Mouse (Mus musculus) macrophage (primary cell): ENCODE results near the gene Gm10135. TPM values are rescaled to one million over a fixed set of nuclear protein-coding genes. Genes with fewer than 3 reads are reported as not detected.

ENCODE experiments used
- H3K27ac ChIP-seq: fragments of 350-480 bp; formaldehyde crosslinking; 2 replicates; pipeline ENCODE4 v1.9.0; 2021
- H3K36me3 ChIP-seq: fragments of 350-480 bp; formaldehyde crosslinking; 2 replicates; pipeline ENCODE4 v1.9.0; 2021; ENCODE audit errors: inconsistent target
- H3K4me3 ChIP-seq: fragments of 350-480 bp; formaldehyde crosslinking; 2 replicates; pipeline ENCODE4 v1.9.0; 2021; ENCODE audit errors: inconsistent target
- H3K79me2 ChIP-seq: fragments of 350-480 bp; formaldehyde crosslinking; 2 replicates; pipeline ENCODE4 v1.9.0; 2021; ENCODE audit errors: inconsistent target
- WGBS: methylation state at CpG from one replicate; pipeline ENCODE4 v1.1.7; 2026; ENCODE audit warnings: inconsistent platforms; ENCODE audit not compliant: missing documents; 5-methylcytosine and 5-hydroxymethylcytosine counted together
- polyA plus RNA-seq: library from polyadenylated mRNA; stranded (reverse); fragments of 250-400 nt; gene quantifications from 3 replicates; pipeline ENCODE4 v1.2.4, GENCODE M21; 2018; ENCODE audit warnings: inconsistent platforms

Gene Gm10135
- polyA plus RNA-seq, 1 experiment from 2014 or later: not detected

GRCm38 (mm10) chr5:72989756-72990155, 15.3 kb upstream of the Gm10135 start:
- Histone ChIP-seq H3K36me3 (no peaks in the 10 kb centered on the region), H3K79me2 (no peaks in the 10 kb centered on the region)
- WGBS: 94% methylated on average over 8 of the region's 8 CpGs

GRCm38 (mm10) chr5:72987786-72988185, 13.3 kb upstream of the Gm10135 start:
- Histone ChIP-seq H3K79me2 (no peaks in the 10 kb centered on the region), H3K36me3 (no peaks in the 10 kb centered on the region), H3K4me3 (no peak overlapping the region), H3K27ac (no peak overlapping the region)
- 92% methylated on average over 7 of the region's 7 CpGs for WGBS

More at GRCm38 (mm10) chr5:72989756-72990155, 15.3 kb upstream of the Gm10135 start:
- no peak overlapping the region for H3K27ac ChIP-seq
- no peak overlapping the region for H3K4me3 ChIP-seq

- Histone ChIP-seq H3K27ac (no peak overlapping the region), H3K4me3 (no peak overlapping the region), H3K79me2 (no peaks in the 10 kb centered on the region), H3K36me3 (0 out of 2 replicates have a peak, but pooled peaks cover 5% of the 10 kb centered on the region)
- 16% methylated on average over 2 of the region's 2 CpGs for WGBS
Measured at GRCm38 (mm10) chr5:72984091-72984490, 9.6 kb upstream of the Gm10135 start.

DNA sequence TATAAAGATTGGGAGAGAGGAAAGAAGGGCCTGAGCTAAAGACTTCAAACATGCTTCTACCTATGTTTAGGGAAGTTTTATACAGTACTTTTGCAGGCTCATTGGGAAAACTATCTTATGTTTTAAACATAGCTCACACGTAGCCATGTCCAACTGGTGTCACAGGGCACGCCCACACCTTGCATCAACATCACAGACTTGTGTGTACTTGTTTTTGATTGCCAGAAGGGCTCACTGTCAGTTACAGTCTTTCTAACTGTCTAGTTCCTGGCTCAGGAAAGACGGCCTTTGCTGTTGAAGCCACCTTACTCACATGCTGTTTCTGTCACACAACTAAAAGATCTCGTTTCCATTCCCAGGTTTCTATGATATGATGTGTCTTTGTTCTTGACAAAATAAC, 2.0 kb upstream of the Gm10135 start:
- Histone ChIP-seq H3K36me3 (peaks cover 56% of the 10 kb centered on the region), H3K79me2 (no peaks in the 10 kb centered on the region), H3K27ac (no peak overlapping the region), H3K4me3 (no peak overlapping the region)
- 87% methylated on average over 4 of the region's 4 CpGs for WGBS

DNA sequence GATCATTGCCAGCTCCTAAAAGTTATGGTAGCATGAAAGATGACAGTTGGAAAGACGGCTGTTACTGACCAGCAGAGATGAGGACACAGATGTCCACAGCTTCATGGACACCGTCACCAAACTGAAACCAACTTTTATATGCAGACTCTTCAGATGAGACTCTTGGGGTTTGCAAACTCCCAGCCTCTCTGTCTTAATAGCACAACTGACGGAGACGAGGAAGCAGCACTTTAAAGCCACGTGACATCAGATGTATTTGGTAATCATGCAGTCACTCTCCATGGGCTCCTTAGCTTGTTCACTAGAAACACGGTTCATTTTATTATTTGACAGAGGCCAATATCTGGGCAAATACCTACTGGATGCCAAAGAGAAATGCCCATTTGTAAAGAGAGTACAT, 1.5 kb upstream of the Gm10135 start:
- Histone ChIP-seq H3K27ac (no peak overlapping the region), H3K4me3 (no peak overlapping the region), H3K79me2 (no peaks in the 10 kb centered on the region), H3K36me3 (peaks cover 60% of the 10 kb centered on the region)
- 82% methylated on average over 6 of the region's 6 CpGs for WGBS

GRCm38 (mm10) chr5:72972934-72973333, 1.6 kb downstream of the Gm10135 start:
- H3K27ac ChIP-seq: no peak overlapping the region
- H3K79me2 ChIP-seq: no peaks in the 10 kb centered on the region
- peaks cover 66% of the 10 kb centered on the region; the same call in 1 of the 2 replicates for H3K36me3 ChIP-seq
- 92% methylated on average over 5 of the region's 5 CpGs for WGBS
- no peak overlapping the region for H3K4me3 ChIP-seq

DNA sequence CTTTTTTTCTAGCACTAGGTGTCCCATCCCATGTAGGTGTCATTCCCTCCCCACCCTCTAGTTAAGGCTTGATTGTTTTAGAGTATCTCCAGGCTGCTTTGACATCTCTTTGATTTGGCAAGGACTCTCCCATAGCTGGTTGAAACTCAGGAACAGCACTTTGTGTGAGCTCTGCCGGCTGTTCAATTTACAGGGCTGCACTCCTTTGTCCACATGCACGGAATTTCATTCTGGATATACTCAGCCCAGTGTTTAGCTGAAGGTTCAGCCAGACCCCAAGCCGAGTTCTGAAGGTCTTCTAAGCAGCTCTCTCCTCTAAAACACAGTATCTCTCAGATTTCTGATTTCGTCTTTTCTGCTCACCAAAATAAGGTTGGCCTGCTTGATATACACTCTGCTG, 2.1 kb downstream of the Gm10135 start:
- no peak overlapping the region for H3K4me3 ChIP-seq
- H3K36me3 ChIP-seq: peaks cover 65% of the 10 kb centered on the region; the same call in 1 of the 2 replicates
- no peak overlapping the region for H3K27ac ChIP-seq
- H3K79me2 ChIP-seq: no peaks in the 10 kb centered on the region
- 93% methylated on average over 4 of the region's 4 CpGs for WGBS

DNA sequence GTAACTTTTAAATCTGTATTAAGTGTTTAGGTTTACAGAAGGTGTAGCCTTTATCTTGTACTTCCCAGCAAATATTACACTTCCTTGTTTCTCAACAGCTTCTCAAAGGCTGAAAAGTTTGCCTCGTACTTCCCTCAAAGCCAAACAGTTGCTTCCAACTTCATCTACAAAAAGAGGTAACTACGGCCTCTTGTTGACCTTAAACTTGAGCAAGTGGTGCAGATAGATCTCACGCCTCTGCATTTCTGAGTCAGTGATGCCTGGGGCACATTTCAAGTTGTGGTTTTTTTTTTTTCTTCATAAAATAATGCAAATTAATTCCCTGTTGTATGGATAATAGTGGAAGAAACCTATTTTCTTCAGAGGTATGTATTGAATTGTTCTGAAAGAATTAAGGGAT, 8.8 kb downstream of the Gm10135 start:
- WGBS: 48% methylated on average over 3 of the region's 3 CpGs
- H3K36me3 ChIP-seq: peaks cover 24% of the 10 kb centered on the region; the same call in 1 of the 2 replicates
- H3K79me2 ChIP-seq: no peaks in the 10 kb centered on the region
- no peak overlapping the region for H3K4me3 ChIP-seq
- no peak overlapping the region for H3K27ac ChIP-seq

GRCm38 (mm10) chr5:72960096-72960495, 14.4 kb downstream of the Gm10135 start:
- peaks cover 18% of the 10 kb centered on the region; the same call in 1 of the 2 replicates for H3K36me3 ChIP-seq
- H3K4me3 ChIP-seq: no peak overlapping the region
- H3K79me2 ChIP-seq: peaks cover 4% of the 10 kb centered on the region; the same call in 1 of the 2 replicates
- H3K27ac ChIP-seq: no peak overlapping the region
- 93% methylated on average over 6 of the region's 6 CpGs for WGBS

GRCm38 (mm10) chr5:72957281-72957680, 17.2 kb downstream of the Gm10135 start:
- peaks cover 30% of the 10 kb centered on the region for H3K79me2 ChIP-seq
- H3K4me3 ChIP-seq: no peak overlapping the region
- 96% methylated on average over 16 of the region's 17 CpGs for WGBS
- no peak overlapping the region for H3K27ac ChIP-seq
- peaks cover 18% of the 10 kb centered on the region; the same call in 1 of the 2 replicates for H3K36me3 ChIP-seq

DNA sequence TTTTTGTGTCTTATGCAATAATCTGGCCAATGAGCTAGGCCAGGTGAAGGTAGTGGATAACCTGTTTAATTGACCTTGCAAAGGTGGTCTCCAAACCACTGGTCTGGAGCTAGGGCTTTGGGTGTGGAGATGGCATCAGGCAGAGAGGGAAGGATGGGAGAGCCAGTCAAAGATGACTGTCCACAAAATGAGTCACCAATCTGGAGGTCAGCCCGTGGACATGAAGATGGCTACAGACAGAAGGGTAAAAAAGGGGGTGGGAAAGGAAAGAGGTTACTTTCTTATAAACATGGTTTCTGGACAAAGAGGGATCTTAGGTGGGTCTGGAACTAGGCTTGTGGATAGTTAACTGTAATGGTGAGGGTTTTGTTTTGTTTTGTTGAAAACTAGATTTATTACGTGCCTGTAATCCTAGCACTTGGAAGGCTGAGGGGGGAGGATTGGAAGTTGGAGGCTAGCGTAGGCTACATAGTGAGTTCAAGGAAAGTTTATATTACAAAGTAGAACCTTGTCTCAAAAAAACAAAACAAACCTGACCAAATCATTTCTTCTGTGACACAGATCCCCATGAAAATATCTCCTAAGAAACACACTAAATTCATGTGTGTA, 20.4 kb downstream of the Gm10135 start:
- Histone ChIP-seq H3K36me3 (peaks cover 18% of the 10 kb centered on the region; the same call in 1 of the 2 replicates), H3K79me2 (peaks cover 43% of the 10 kb centered on the region), H3K4me3 (no peak overlapping the region), H3K27ac (no peak overlapping the region)
- WGBS: 92% methylated on average over 3 of the region's 3 CpGs

GRCm38 (mm10) chr5:72950252-72950651, 24.2 kb downstream of the Gm10135 start:
- 53% methylated on average over 2 of the region's 2 CpGs for WGBS
- H3K27ac ChIP-seq: no peak overlapping the region
- H3K36me3 ChIP-seq: no peaks in the 10 kb centered on the region
- H3K4me3 ChIP-seq: no peak overlapping the region
- peaks cover 62% of the 10 kb centered on the region for H3K79me2 ChIP-seq

- no peak overlapping the region for H3K27ac ChIP-seq
- peaks cover 52% of the 10 kb centered on the region for H3K79me2 ChIP-seq
- no peak overlapping the region for H3K4me3 ChIP-seq
- 100% methylated on average over 1 of the region's 1 CpGs for WGBS
- H3K36me3 ChIP-seq: no peaks in the 10 kb centered on the region
Measured at GRCm38 (mm10) chr5:72948136-72948535, 26.4 kb downstream of the Gm10135 start.

- H3K79me2 ChIP-seq: peaks cover 66% of the 10 kb centered on the region; the same call in 1 of the 2 replicates
- no peaks in the 10 kb centered on the region for H3K36me3 ChIP-seq
- no peak overlapping the region for H3K4me3 ChIP-seq
- WGBS: 58% methylated on average over 5 of the region's 5 CpGs
- no peak overlapping the region for H3K27ac ChIP-seq
Measured at GRCm38 (mm10) chr5:72940906-72941432, 33.5 kb downstream of the Gm10135 start.

GRCm38 (mm10) chr5:72939311-72939710, 35.2 kb downstream of the Gm10135 start:
- 93% methylated on average over 1 of the region's 2 CpGs for WGBS
- no peak overlapping the region for H3K27ac ChIP-seq
- H3K4me3 ChIP-seq: no peak overlapping the region
- peaks cover 60% of the 10 kb centered on the region; the same call in 1 of the 2 replicates for H3K79me2 ChIP-seq
- no peaks in the 10 kb centered on the region for H3K36me3 ChIP-seq
